Mouse (Mus musculus): ENCODE results near the gene Gpx3.

Gpx3 gene

DNA sequence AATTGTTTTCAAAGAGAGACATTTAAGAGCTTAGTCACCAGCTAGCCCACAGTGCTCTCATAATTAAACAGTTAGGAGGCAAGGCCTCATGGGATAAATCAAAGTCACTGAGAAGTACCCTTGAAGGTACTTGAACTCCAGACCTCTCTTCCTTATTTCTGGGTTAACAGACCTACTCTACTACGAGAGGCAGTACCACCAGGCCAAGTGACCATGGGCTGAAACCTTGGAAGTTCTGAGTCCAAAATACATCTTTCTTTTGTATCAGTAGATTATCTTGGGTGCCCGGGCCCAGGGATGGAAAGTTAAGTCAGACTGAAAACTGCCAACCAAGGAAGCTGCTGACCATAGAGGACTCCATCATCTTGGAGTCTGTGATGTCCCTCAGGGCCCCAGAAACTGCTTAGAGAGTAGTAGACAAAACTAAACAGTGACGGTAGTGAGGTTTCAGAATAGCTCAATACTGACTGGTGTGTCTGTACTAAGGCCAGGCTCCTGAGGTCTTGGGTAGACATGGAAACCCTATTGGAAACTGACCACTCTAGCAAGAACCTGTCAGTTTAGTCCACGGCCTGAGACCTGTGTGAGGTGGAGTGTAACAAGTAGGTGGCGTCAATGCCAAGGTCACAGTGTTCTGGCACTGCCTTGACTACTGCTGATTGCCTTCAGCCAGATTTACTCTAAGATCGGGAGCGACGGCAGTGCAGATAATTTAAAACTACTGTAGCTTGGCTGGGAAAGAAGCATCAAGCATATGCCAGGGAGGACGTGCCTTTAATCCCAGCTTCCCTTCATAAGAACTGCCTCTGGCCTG is 10.5 kb downstream of the Gpx3 start:
- DNase-seq (ENCODE audit: low read depth, low spot score) = no peak

DNA sequence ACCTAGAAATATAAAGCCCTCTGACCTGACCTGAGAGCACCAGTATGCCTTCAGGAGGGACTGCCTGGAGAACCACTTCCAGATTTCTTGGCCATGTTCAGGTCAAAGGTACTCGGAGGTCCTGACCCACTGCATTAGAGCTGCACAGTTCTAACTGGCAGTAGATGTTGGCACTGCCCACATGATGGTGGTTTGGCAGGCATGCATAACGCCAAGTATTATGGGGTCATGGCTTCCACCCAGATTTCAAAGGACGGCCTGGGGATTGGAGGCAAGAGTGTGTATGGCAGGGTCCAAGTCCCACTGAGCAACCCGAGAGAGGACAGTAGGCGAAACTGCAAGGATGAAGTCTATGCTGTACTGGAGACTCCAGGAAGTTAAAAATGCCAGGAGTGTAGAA is 11.6 kb downstream of the Gpx3 start:
- no peak for DNase-seq (ENCODE audit: low read depth, low spot score)

DNA sequence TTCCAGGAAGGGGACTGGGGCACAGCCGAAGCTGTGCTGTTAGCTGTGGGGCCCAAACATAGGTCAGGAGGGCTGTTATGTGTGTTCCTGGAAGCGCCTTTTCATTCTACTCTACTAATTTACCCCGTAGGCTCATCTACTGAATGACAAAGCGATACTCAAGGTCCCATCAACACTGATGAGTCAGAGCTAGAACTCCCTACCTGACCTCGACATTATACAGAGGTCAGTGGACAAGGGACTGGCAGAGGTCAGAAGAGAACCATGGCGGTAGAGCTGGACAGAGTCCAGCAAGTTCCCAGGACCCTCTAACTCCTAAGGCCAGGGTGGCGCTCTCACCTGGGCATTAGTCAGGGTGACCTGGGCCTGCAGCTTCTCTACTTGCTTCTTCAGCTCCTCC is 15.2 kb downstream of the Gpx3 start:
- DNase-seq (ENCODE audit: low read depth, low spot score) = no peak

DNA sequence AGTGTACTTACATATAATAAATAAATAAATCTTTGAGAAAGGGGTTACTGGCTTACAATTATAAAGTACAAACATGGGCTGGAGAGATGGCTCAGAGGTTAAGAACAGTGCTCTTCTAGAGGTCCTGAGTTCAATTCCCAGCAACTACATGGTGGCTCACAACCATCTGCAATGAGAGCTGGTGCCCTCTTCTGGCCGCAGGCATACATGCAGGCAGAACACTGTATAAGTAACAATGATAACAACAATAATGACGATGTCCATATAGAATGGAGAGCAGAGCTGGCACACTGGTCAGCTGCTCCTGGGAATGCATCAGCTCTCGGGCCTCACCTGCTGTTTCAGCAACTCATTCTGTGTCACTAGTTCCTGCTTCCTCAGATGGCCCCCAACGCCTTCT is 16.0 kb downstream of the Gpx3 start:
- DNase-seq (ENCODE audit: low read depth, low spot score) = no peak

DNA sequence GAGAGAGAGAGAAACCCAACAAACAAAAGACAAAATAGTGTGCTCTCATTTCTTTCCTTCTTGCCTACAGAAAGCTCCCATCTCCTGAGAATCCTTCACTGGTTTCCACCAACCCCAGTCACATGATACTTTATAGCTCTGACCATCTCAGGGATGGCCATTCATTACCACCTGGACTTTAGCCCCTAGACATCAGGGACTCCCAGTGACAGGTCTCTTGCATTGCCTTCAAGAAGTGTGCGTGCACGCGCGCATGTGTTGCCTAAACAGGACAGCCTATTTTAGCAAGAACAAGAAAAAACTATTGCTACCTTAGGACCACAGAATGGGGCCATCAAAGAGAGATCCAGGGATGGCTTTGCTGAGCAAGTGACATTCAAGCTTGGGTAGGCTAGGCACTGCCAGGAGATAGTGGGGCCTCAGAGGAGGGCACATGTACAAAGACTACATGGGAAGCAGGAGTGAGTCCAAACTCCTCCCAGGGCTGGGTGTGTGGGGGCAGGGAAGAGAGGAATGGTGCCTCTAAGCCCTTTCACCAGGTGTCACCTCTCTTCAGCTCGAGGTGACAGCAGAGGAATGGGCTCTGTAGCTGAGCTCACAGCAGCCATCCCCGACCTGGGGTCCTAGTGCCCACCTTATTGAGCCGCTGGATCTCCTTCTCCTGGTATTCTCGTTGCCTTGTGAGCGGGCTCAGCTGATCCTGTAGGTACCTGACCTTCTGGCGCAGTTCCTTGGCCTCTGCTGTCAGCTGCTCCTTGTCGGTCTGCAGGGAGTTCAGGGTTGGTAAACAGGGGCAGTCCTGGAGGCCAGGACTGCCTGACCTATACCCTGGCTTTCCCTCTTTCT is 18.1 kb downstream of the Gpx3 start:
- no peak for DNase-seq (ENCODE audit: low read depth, low spot score)

DNA sequence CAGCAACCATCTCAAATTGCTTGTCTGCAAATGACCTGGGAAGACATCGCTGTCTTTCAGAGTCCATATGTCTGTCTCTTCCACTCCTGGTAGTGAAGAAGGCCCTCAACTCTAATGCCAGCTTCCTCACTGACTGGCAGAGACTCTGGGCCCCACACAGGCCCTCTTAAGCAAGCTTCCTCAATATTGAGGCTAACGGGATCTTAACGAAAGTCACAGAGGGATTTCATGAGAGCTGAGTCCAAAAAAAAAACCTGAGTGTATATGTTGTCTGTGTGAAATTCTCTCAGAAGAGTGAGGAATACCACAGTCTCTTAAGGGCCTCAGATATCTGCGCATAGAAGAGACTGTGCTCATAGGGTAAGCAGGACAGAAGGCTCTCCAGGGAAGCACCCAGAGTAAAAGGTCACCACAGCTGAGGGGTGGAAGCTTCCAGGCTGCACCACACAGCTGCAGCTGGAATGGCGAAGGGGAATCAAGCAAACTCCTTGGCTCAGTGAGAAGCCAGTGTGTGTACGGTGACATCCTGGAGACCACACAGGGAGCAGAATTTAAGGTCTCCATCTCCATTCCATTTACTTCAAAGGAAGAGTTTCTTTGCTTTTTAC is 18.8 kb downstream of the Gpx3 start:
- DNase-seq (ENCODE audit: low read depth, low spot score) = no peak

DNA sequence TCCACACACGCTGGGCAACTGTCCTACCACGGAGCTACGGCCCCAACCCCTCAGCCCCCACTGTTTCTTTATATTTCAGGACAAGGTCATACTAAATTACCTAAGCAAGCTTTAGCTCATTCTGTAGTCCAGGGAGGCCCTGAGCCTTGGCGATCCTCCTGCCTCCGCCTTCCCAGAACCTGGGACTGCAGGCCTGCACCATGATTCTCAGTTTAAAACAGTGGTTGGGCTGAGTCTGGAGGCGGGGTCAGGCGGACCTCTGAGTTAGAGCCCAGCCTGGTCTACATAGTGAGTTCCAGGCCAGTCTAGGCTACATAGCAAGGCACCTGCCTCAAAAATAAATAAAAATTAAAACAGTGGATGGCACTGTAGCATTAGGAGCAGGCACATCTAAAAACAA is 19.5 kb downstream of the Gpx3 start:
- DNase-seq (ENCODE audit: low read depth, low spot score) = no peak

DNA sequence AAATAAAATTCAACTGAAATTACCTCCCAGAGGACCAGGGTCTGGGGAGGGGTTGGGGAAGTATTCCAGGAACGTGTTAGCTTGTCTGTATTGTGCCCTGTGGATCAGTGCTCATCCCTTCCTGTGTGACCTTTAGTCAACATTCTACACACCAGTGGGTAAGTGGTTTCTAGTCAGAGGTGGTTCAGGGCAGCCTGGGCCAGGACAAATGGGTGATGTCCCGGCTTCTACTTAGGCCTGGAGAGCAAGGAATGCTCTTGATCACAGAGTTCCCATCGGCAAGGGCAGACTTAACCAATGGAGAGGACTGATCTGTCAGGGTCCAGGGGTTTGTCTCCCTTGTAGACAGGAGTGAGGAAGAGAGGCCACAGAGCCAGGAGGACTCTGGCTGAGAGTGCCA is 20.2 kb downstream of the Gpx3 start:
- DNase-seq (ENCODE audit: low read depth, low spot score) = no peak

DNA sequence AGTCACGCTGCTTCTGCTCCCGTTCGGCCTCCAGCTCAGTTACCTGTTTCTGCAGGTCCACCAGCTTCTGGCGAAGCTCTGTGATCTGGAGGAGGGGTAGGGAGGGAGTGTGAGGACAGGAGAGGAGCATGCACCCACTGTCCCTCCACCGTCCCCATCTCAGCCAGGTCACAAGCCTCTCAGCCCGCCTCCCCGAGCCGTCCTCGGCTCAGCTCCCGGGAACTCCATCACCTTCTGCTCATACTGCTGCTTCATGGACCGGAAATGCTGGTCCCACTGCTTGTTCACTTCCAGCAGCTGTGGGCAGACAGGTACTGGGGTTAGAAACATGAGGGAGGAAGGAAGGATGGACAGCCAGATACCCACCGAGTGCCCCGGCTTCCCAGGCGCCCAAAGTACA is 21.9 kb downstream of the Gpx3 start:
- DNase-seq (ENCODE audit: low read depth, low spot score) = no peak

DNA sequence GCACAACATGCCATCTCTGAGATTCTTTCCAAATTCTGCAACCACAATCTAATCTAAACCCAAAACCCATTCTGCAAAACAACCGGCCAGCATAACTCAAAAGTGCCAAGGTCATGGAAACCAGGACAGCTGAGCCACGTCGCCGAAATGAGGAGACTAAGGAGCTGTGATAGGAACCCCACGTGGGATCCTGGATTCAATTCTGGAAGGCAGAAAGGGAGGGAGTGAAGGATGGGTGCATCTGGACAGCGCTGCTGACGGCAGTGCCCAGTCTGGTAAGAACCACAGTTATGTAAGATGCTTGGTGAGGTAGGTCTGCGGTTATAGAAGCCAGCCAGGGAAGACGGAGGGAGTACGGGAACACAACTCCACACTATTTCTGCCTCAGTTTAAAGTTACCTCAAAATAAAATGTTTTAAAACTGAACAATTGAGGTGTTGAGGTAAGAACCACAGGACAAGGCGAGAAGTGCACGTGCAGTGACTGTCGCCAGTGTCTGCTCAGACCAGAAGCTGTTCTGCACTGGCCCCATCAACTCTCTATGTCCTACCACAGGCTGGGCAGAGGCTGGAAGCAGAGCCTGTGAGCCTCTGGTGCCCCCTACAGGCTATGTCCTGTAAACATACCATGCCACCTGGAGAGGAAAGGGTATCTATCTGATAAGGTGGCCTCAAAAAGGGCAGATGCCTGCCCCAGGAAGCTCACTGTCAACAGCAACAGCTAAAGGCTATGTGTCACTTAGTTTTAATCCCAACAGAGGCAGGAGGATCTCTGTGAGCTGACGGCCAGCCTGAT is 25.3 kb downstream of the Gpx3 start:
- peak; percentile 40 for DNase-seq (ENCODE audit: low read depth, low spot score)

DNA sequence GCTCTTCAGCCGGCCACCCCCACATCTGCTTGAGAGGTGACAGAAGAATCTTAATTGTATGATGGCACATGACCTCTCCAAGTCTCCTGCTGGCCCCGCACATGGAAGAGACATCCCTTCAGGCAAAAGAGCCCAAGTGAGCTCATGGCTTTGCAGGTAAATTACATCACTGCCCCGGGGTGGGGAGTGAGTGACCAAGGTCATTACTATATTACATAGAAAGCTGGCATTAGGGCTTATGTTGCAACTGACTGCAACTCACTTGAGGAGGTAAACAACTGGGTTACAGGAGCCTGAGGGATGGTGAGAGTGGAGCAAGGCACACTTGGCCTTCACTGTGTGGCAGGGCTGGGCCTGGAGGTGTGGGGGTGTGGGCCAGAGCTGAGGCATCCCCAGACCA is 26.0 kb downstream of the Gpx3 start:
- DNase-seq (ENCODE audit: low read depth, low spot score) = no peak

DNA sequence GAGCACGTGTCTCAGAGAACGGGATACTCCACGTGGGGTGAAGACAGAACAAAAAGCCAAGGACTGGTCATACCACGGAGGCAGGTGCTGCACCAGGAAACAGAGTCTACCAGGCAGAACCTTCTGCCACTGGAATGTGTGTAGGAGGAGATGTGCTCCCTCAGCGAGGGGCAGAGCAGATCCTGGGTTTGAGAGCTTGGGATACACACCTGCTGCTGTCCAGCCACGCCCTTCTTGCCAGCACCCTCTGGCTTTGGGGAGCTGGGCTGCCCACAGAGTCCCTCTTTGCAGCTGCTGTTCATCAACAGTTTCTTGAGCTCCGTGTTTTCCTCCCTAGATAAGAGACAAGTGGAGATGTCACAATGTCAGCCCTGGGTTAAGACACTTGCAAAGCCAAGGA is 26.6 kb downstream of the Gpx3 start:
- DNase-seq (ENCODE audit: low read depth, low spot score) = no peak

DNA sequence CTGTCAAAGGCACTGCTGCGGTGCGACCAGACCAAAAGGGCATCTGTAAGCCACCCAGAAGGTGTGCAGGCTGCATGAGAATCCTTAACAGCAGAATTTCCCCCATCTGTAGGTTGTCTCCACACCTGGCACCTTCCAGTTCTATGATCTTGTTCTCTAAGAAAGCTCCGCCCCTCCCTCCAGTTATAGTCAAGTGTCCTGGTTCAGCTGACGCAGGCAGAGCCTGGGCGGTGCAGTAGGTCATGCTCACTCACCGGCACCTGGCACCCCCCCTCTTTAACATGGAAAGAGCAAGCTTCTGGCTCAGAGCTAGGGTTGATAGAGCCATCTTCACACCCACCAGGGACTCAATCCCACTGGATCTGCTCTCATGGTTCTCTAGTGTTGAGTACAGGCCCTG is 27.0 kb downstream of the Gpx3 start:
- DNase-seq (ENCODE audit: low read depth, low spot score) = no peak

DNA sequence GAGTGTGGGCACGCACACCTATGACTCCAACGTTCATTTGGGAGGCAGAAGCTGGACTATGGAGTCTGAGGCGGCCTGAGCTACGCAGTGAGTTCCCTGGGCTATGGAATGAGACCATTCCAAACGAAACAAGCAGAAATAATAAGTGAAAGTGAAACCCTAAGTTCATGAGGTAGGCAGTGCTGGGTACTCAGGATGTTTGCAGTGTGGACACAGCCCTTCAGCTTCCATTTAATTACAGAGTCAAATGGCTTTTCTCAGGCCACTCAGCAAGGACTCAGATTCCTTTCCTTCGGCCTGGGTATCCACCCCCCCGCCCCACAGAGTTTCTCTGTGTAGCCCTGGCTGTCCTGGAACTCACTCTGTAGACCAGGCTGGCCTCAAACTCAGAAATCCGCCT is 27.5 kb downstream of the Gpx3 start:
- DNase-seq (ENCODE audit: low read depth, low spot score) = no peak

DNA sequence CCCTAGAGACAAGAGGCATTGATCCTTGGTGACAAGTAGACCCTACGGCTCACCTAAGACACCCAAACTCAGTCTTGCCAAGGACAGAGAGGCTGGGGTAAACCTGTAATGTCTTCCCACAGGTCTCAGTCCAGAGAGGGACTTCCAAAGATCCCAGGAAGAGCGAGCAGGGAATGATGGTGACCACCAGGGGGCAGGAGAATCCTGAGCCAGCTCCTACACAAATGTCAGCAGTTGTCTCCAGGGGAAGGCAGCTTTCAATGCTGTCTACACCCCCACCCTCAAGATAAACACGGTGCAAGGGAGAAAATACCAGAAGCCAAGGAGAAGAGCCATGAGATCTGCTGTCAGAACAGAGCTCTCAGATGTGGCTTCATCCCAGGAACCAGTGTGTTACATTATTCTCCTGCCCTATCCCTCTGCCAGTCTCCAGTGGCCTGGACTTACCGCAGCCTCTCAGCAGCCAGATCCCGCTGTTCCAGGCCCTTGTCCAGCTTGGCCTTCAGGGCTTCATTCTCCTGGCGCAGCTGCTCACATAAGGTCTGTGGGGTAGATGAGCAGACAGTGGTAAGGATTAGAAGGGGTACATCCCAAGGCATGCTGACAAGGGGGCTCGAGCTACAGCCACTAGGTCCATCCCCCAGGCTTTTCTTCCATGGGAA is 28.2 kb downstream of the Gpx3 start:
- DNase-seq (ENCODE audit: low read depth, low spot score) = no peak

DNA sequence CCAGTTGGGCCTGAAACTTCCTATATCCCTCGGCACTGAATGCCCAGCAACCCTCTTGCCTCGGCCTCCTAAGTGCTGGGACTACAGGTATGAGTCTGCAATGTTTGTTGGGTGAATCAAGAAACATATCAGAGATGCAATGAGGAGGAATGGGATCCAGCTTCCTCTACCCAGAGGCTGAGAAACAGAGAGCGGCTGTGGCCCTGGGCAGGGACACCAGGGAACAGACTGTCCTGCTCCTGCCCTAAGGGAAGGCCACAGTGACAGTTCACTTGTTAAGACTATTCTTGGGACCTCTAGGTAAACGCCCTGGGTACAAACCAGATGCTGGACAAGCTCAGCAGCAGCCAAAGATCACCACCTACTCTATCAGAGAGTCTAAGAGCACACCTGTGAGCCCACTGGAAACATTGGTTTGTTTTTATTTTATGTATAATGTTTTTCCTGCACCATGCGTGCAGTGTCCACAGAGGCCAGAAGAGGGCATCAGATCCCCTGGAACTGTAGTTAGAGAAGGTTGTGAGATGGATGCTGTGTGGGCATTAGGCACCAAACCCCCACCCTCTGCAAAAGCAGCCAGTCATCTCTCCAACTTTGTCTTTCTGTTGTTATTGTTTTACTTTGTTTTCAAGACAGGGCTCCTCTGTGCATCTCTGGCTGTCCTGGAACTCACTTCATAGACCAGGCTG is 29.3 kb downstream of the Gpx3 start:
- DNase-seq (ENCODE audit: low read depth, low spot score) = no peak

DNA sequence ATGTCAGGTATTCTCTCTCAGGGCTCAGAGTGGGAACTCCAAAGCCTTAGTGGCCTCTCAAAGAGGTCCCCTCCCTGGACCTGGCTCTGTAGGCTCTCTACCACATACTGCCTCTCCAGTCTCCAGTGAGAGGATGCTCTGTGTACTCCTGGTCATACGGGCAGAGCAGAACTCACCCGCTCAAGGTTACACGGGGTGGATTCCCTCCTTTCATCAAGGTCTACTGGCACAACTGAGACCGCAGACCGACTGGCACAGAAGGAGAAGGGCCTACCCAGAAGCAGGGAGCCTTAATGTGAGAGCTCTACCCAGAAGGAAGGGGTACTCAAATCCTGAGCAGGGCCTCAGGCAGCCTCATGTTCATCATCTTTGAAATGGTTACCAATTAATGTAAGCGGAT is 30.3 kb downstream of the Gpx3 start:
- DNase-seq (ENCODE audit: low read depth, low spot score) = no peak

DNA sequence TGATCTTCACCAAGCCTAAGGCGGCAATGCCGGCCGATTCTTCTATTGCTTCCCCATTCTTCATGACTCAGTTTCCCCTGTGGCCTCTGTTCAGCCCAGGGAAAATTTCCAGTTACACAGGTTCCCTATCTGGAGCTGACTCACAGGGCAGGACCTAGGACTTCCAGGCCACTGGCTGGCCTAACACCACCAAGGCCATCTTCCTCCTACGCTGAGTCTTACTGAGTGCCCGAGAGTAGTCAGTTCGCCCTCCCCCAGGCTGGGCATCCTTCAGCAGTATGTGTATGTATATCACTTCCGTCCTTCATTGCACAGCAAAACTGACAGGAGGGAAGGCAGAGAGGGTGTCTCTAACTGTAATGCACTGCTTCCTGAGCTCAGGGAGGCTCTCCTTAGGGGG is 31.9 kb downstream of the Gpx3 start:
- no peak for DNase-seq (ENCODE audit: low read depth, low spot score)

DNA sequence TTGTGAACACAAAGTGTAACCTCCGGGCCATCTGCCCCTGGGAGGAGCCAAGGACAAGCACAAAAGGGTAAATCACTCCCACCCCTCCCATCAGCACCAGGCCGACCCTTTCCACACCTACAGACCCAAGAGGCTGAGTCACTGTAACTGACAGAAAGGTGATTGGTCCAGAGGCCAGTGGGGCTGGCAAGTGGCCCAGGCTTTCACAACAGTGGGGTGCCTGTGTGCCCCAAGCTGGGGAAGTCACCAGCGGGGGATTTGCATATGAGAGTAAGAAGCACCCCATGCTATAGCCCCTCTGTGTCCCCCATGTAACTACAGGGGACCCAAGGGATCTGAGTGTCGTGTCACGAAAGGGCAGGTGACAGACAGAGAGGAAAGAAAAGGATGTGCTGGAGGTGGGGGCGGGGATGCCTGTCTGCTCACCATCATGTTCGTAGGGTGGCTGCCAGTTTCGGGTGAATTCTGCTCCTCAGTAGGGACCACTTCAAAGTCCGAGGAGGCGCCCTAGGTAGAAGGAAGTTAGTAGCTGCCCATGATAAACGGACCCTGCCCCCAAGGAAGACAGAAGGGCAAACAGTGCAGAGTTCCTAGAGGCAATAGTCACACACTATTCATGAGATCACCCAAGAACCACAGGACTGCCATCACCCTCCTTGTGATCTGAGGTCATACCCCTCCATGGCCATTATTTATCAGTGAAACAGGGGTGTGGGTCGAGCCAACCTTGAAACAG is 34.0 kb downstream of the Gpx3 start:
- no peak for DNase-seq (ENCODE audit: low read depth, low spot score)

DNA sequence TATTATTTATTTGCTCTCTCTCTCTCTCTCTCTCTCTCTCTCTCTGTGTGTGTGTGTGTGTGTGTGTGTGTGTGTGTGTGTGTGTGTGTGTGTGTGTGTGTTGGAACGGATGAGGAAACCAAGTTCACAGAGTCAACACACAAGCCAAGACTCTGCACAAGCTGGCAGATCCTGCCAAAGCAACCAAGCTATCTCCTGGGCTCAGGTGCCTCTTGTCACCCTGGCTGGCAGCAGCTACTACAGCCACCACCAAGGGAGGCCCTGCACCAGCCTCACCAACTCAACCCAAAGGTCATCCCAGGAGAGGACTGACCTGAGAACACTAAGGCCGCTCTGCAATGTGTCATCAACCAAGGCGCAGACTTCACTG is 34.5 kb downstream of the Gpx3 start:
- DNase-seq (ENCODE audit: low read depth, low spot score) = no peak

Measured in c-Kit-negative CD71-positive TER-119-positive erythroid progenitor cells, embryonic 14.5 days (primary cell).